Mouse (Mus musculus) megakaryocyte, embryonic 14.5 days (primary cell): ENCODE results near the gene Fkbp8. TPM values are rescaled to one million over a fixed set of nuclear protein-coding genes. Genes with fewer than 3 reads are reported as not detected.

Source experiments
- H3K27me3 ChIP-seq: replicated peaks from 2 replicates; pipeline ENCODE3; 2012; ENCODE audit warnings: inconsistent platforms
- H3K36me3 ChIP-seq: replicated peaks from 2 replicates; pipeline ENCODE3; 2012; ENCODE audit warnings: low read length, inconsistent platforms, mixed read lengths
- H3K4me1 ChIP-seq: 2 replicates; pipeline ENCODE4 v1.6.1; 2012; ENCODE audit warnings: inconsistent platforms
- H3K4me3 ChIP-seq: replicated peaks from 2 replicates; pipeline ENCODE3; 2012; ENCODE audit warnings: moderate library complexity, mild to moderate bottlenecking, inconsistent platforms
- H3K9me3 ChIP-seq: 2 replicates; pipeline ENCODE4 v1.6.1; 2012; ENCODE audit warnings: inconsistent platforms
- FLI1 ChIP-seq: IDR thresholded peaks from 2 replicates; pipeline ENCODE4 v1.6.1; 2012; ENCODE audit warnings: low read length, inconsistent platforms, mixed read lengths
- GATA1 ChIP-seq: IDR thresholded peaks from 3 replicates; pipeline ENCODE4 v1.6.1; 2012; ENCODE audit warnings: mixed read lengths, low read length, inconsistent platforms, borderline replicate concordance
- polyA plus RNA-seq: library from polyadenylated mRNA; stranded (reverse); fragments of >175 nt; gene quantifications from 2 replicates; pipeline ENCODE4 v1.2.3, GENCODE M21; 2012; ENCODE audit warnings: low replicate concordance; ENCODE audit not compliant: insufficient read depth

The Fkbp8 gene
- polyA plus RNA-seq, 1 experiment = 3,667 TPM

DNA sequence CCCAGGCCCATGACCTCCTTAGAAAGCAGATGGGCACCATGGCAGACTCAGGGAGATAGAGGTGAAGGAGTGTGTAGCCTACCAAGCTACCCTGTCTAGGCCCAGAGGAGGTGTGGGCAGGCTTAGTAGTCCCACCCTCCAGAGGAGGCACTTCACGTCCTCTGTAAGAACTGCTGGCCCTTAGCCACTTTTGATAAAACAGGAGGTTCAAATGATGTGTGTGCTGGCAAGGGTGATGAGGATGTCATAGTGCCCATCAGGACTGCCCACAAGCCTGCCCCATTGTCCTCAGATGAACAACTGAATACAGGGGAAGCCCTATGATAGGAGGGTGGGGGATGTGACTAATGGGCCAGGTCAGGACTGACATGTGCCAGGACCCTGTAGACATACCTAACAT is 25.3 kb downstream of the Fkbp8 start:
- TF ChIP-seq GATA1 (no peak), FLI1 (no peak)
- Histone ChIP-seq H3K36me3 (peaks cover 78% of the 10 kb centered on the region), H3K27me3 (no peaks in the 10 kb centered on the region), H3K4me1 (peaks cover 99% of the 10 kb centered on the region), H3K9me3 (no peaks in the 10 kb centered on the region), H3K4me3 (peak overlapping the region; percentile 83)

DNA sequence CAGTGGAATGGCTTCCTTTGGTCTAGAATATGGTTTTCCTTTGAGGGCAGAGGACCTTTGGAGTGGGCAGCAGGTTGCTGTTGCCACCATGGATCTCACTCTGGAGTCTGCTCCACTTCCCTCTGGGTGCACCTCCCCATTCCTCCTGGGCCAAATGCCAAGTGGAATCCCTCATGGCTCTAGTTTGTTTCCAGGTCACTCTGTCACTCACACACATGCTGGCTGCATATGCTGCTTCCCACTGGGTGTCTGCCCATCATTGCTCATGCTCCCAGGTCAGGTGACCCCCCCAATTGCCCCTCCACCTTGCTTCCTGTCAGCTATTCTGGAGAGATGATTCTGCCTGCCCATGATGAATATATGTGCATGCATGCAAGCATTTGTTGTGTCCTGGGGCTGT is 26.2 kb downstream of the Fkbp8 start:
- peaks cover 99% of the 10 kb centered on the region for H3K4me1 ChIP-seq
- H3K36me3 ChIP-seq = peaks cover 74% of the 10 kb centered on the region
- no peaks in the 10 kb centered on the region for H3K27me3 ChIP-seq
- H3K9me3 ChIP-seq = no peaks in the 10 kb centered on the region
- H3K4me3 ChIP-seq = peak overlapping the region; percentile 67
- TF ChIP-seq FLI1 = no peak
- no peak for TF ChIP-seq GATA1

DNA sequence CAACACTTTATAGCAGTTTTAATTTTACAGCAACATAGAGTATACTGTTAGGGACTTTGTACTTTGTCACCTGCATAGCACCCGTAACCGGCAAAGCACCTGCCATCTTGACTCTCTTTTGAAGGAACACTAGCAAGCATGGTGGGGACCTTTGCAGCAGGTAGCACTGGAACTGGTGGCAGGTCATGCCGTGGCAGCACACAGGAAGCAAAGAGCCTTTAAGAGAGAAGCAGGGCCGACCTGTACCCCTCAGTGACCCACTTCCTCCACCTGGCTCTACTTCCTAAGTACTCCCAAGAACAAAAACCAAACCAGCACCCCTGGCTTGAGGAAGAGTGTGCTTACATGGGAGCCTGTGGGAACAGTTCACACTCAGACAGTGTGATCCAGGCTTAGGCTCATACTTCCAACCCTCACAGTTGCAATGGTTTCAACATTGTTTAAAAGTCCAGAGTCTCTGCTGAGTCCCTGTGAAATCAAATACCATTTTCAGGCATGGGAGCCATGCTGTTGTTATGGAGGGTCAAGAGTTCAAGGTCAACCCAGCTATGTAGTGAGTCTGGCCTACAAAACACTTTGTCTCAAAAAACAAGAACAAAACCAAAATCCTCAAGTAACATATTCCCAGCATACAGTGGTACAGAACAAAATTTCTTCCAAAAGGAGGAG is 27.7 kb downstream of the Fkbp8 start:
- TF ChIP-seq GATA1 = no peak
- TF ChIP-seq FLI1 = no peak
- Histone ChIP-seq H3K36me3 (peaks cover 84% of the 10 kb centered on the region), H3K4me1 (peaks cover 99% of the 10 kb centered on the region)

DNA sequence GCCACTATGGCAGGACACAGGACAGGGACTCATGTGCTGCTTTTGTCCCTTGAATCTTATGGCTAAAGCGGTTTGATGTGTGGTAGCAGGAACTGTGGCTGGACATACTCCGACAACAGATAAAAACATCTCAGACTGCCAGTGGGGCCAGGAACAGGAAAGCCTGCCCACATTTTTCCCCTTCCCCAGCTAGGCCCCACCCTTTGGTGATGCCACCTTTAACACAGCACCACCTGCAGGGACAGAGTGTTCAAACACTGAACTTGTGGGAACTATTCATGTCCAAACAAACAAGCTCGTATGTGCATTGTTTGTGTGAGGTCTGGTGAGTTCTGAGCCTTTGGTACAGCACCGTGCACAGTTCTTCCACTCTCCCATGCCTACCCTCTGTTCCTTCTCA is 30.8 kb downstream of the Fkbp8 start:
- peaks cover 84% of the 10 kb centered on the region for H3K36me3 ChIP-seq
- H3K9me3 ChIP-seq = no peaks in the 10 kb centered on the region
- peaks cover 100% of the 10 kb centered on the region for H3K4me1 ChIP-seq
- no peaks in the 10 kb centered on the region for H3K27me3 ChIP-seq
- TF ChIP-seq GATA1 (no peak; the same call in 2 of the 3 replicates), FLI1 (no peak)
- peak overlapping the region; percentile 83 for H3K4me3 ChIP-seq

More for the DNA sequence above, 27.7 kb downstream of the Fkbp8 start:
- H3K27me3 ChIP-seq = no peaks in the 10 kb centered on the region
- no peak overlapping the region for H3K4me3 ChIP-seq
- H3K9me3 ChIP-seq = no peaks in the 10 kb centered on the region

DNA sequence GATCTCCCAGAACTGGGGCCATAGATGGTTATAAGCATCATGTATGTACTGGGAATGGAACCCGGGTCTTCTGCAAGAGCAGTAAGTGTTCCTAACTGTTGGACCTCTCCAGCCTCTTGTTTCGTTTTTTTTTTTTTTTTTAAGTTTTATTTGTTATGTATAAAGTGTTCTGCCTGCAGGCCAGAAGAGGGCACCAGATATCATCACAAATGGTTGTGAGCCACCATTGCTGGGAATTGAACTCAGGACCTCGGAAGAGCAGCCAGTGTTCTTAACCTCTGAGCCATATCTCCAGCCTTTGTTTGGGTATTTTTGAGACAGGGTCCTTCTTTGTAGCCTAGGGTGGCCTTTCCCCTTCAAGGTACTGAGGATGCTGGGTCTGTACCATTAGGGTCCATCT is 31.5 kb downstream of the Fkbp8 start:
- H3K4me1 ChIP-seq = peaks cover 100% of the 10 kb centered on the region
- H3K36me3 ChIP-seq = peaks cover 82% of the 10 kb centered on the region
- peak overlapping the region; percentile 42 for H3K4me3 ChIP-seq

DNA sequence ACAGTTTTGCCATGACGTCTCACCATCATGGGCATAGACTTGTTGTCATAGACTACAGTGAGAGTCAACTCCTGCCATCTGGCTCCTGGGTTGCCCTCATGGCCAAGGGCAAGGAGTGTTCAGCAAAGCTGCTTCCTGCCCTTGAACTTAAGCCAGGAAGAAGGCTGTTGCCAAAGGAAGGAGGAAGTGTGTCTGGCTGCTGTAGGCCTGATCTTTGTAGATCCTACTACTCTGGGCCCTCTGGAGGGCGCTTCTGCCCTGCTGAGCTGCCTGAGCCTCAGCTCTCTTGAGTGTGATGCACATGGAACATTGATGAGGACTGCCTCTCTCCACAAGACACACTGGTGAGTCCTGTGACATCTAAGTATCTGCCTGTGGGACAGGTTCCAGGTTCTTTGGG is 32.6 kb downstream of the Fkbp8 start:
- Histone ChIP-seq H3K36me3 (peaks cover 84% of the 10 kb centered on the region), H3K9me3 (no peaks in the 10 kb centered on the region), H3K4me3 (peak overlapping the region; percentile 85), H3K4me1 (peaks cover 100% of the 10 kb centered on the region), H3K27me3 (no peaks in the 10 kb centered on the region)
- TF ChIP-seq GATA1 = no peak
- no peak for TF ChIP-seq FLI1

More for the DNA sequence above, 31.5 kb downstream of the Fkbp8 start:
- no peaks in the 10 kb centered on the region for H3K9me3 ChIP-seq
- no peaks in the 10 kb centered on the region for H3K27me3 ChIP-seq
- no peak for TF ChIP-seq FLI1
- TF ChIP-seq GATA1 = no peak

DNA sequence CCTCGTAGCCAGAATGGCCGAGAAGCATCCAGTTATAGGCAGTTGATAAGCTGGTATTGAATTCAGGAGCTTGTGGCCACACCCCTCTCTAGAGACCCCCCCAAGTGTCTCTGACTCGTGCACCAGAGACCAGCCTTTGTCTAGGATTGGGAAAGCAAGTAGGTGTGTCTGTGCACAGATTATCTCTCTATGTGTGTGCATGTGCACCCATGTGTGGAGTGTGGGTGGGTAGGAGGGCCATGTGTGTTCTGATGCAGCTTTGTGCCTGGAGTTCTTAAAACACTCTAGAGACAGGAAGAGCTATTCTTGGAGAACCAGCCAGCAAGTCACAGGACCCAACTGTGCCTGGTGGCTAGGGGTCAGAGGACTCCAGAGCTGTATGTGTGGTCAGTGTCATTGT is 33.0 kb downstream of the Fkbp8 start:
- Histone ChIP-seq H3K4me1 (peaks cover 100% of the 10 kb centered on the region), H3K4me3 (peak overlapping the region; percentile 85), H3K27me3 (no peaks in the 10 kb centered on the region), H3K9me3 (no peaks in the 10 kb centered on the region), H3K36me3 (peaks cover 84% of the 10 kb centered on the region)
- TF ChIP-seq GATA1 (no peak), FLI1 (no peak)

DNA sequence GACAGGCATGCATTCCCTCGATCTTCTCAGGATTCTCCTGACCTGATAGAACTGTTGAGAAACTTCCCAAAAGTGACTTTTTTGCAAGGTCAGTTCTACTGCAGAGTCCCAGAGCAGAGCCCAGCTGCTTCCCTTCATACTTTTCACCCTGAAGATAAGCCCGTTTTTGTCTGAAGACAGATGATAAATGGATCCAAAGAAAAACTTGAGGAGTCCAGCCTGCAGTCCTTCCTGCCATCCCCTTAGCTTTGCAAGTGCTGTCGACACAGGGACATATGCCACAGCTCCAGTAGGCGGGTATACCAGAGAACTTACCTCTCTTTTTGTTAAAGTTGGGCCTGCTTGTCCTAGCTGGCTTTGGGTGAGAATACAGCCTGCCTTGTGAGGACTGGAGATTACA is 33.8 kb downstream of the Fkbp8 start:
- H3K4me1 ChIP-seq = peaks cover 100% of the 10 kb centered on the region
- H3K4me3 ChIP-seq = peak overlapping the region; percentile 85
- no peak for TF ChIP-seq GATA1
- no peak for TF ChIP-seq FLI1
- H3K36me3 ChIP-seq = peaks cover 84% of the 10 kb centered on the region
- H3K9me3 ChIP-seq = no peaks in the 10 kb centered on the region
- H3K27me3 ChIP-seq = no peaks in the 10 kb centered on the region

DNA sequence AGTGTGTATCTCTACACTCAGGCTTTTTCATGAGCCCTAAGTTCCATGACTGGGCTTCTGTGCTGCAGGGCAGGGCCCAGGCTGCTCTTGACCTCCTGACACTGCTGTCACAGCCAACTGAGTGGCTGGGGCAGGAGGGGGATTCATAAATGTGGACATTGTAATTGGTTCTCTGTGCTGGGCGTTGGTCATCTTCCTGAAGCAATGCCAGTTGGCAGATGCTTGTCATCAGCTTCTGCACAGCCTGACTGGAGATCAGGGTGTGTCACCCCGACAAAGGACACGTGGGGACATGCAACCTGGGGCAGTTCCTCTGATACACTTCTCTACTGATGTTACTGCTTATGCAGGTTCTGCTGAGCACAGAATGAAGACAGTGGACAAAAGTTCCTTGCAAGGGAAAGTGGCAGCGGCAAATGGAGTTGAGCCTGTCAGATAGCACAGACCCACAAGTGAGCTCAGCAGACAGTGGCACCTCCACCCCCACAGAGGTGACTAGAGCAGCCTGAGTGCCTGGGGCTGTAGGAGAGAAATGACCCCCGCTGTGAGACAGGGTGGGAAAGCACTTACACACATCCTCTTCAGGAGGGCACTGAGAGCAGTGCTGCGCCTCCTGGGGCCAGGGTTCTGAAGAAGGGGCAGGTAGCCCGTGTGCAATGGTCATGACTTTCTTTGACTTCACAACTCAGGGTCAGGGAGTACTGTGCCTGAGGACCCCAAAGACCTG is 34.4 kb downstream of the Fkbp8 start:
- Histone ChIP-seq H3K4me1 (peaks cover 100% of the 10 kb centered on the region), H3K27me3 (no peaks in the 10 kb centered on the region), H3K9me3 (no peaks in the 10 kb centered on the region), H3K36me3 (peaks cover 84% of the 10 kb centered on the region), H3K4me3 (peak overlapping the region; percentile 66)
- TF ChIP-seq GATA1 = no peak
- no peak for TF ChIP-seq FLI1

DNA sequence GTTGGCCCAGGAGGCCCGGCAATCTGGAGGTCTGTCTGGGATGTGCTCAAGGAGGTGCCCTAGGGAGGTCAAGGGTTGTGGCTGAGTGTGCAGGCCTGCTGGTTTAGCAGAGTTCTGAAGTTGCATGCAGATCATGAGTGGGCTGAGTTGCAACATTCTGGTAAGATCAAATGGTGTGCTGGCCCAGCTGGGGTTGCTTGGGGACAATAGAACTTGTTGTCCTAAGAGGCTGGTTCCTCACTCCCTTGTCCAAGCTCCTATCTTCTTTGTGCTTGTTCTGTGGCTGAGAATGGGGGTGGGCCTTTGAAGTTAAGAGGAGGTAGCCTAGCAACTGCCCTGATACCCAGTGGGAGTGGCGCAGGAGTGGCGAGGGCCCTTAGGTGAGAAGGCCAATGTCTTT is 35.3 kb downstream of the Fkbp8 start:
- H3K9me3 ChIP-seq = no peaks in the 10 kb centered on the region
- TF ChIP-seq FLI1 (no peak), GATA1 (no peak)
- H3K4me1 ChIP-seq = peaks cover 93% of the 10 kb centered on the region
- no peaks in the 10 kb centered on the region for H3K27me3 ChIP-seq
- H3K36me3 ChIP-seq = peaks cover 79% of the 10 kb centered on the region
- H3K4me3 ChIP-seq = peak overlapping the region; percentile 53
